11 mouse cellular contexts compared by ENCODE assay signal in the genomic region with DNA sequence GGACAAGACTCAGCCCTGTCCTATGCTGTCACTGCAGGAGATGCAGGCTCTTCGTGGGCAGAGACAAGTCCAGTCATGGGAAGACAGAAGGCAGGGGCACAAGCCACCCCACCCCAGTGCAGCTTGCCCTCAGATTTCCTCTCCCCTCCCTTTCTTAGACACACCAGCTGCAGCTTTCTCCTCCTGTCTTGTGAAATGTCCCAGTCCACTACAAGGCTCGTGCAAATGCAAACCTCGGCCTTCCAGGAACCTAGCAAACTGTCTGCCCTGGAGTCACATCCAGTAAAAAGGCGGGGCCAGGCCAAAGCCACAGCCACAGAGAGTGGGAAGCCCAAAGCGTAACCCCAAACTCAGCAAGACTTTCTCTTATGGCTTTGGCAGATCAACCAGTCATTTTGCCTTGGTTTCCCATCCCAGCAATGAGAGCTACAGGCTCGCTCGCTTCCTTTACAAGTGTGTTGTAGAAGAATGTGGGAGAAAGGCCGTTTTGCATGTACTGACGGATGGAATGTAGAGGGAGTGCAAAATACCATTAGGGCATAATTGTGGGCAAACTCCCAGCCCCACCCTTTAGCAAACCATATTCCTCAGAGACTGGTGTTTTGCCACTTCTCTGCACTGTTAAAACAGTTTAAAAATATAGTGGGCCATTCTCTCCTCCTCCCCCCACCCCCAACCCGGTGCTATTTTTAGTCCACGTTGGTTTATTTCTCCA.
DNase-seq lines count a peak whose midpoint lies in the region; ATAC-seq and TF ChIP-seq lines count a peak whose summit lies in the region.
"Had no signal": no experiment of that assay in that cellular context is flagged by ENCODE, and none has a peak within 500 bp of the region (broad histone marks: within the 10 kb centered on the region; RNA-seq: fewer than 3 reads in every experiment).

No protein-coding gene starts in this region.

- H3K4me2 ChIP-seq in limb, embryonic 14.5 days (replicated peaks; ENCODE audit: low read depth, low read length, severe bottlenecking): no peak overlapping the region
- no peak overlapping the region for H3K4me2 ChIP-seq in neural tube, embryonic 15.5 days
- H3K4me2 ChIP-seq: midbrain, embryonic 15.5 days had no signal

- no peaks in the 10 kb centered on the region for H3K9me3 ChIP-seq in limb, embryonic 14.5 days (ENCODE audit: control insufficient read depth, low read length)
- no peaks in the 10 kb centered on the region for H3K9me3 ChIP-seq in neural tube, embryonic 15.5 days (replicated peaks)
- H3K9me3 ChIP-seq: midbrain, embryonic 15.5 days had no signal

- H3K4me1 ChIP-seq in brown adipose tissue, adult 24 weeks (ENCODE audit: control insufficient read depth, insufficient read depth, insufficient read length, low read length): peaks cover 23% of the 10 kb centered on the region; the same call in 1 of the 2 replicates
- H3K4me1 ChIP-seq in limb, embryonic 14.5 days (ENCODE audit: control insufficient read depth, insufficient read depth, low read length): peaks cover 24% of the 10 kb centered on the region
- H3K4me1 ChIP-seq in neural tube, embryonic 15.5 days: 0 out of 2 replicates have a peak, but pooled peaks cover 3% of the 10 kb centered on the region
- H3K4me1 ChIP-seq: midbrain, embryonic 15.5 days had no signal

- peaks cover 7% of the 10 kb centered on the region; the same call in 1 of the 2 replicates for H3K27me3 ChIP-seq in limb, embryonic 14.5 days (ENCODE audit: control insufficient read depth, insufficient read depth, low read length)
- peaks cover 19% of the 10 kb centered on the region for H3K27me3 ChIP-seq in neural tube, embryonic 15.5 days (replicated peaks)

- no peaks in the 10 kb centered on the region for H3K36me3 ChIP-seq in limb, embryonic 14.5 days (ENCODE audit: control insufficient read depth, insufficient read depth, low read length)
- no peaks in the 10 kb centered on the region for H3K36me3 ChIP-seq in neural tube, embryonic 15.5 days
- H3K36me3 ChIP-seq: midbrain, embryonic 15.5 days had no signal

- DNase-seq in heart, adult 11 months: peak; percentile 95
- no peak for DNase-seq in heart, adult 9 months (ENCODE audit: low spot score in 2 of 2)
- DNase-seq in 3134 (ENCODE audit: extremely low read depth, insufficient read length, low spot score): peak; percentile 51
- no peak for DNase-seq in limb, embryonic 14.5 days (ENCODE audit: low spot score)
- no peak for DNase-seq in adrenal gland, postnatal 4 days (ENCODE audit: low spot score in 2 of 2)
- DNase-seq: adrenal gland, postnatal 10 days; kidney, adult 8-10 months had no signal

- H3K9ac ChIP-seq in limb, embryonic 14.5 days (ENCODE audit: low read depth, low read length, severe bottlenecking): no peak overlapping the region
- H3K9ac ChIP-seq in neural tube, embryonic 15.5 days (replicated peaks): no peak overlapping the region
- H3K9ac ChIP-seq: midbrain, embryonic 15.5 days had no signal

- H3K4me3 ChIP-seq in brown adipose tissue, adult 24 weeks (ENCODE audit: insufficient read depth, low read depth, low read length): no peak overlapping the region
- H3K4me3 ChIP-seq in limb, embryonic 14.5 days (replicated peaks; ENCODE audit: low read length): no peak overlapping the region
- H3K4me3 ChIP-seq in neural tube, embryonic 15.5 days (replicated peaks): no peak overlapping the region
- H3K4me3 ChIP-seq: midbrain, embryonic 15.5 days had no signal

- peak; percentile 35; the same call in 1 of the 2 replicates for ATAC-seq in limb, embryonic 14.5 days (ENCODE audit: low FRiP score, low read depth)
- ATAC-seq in neural tube, embryonic 15.5 days (ENCODE audit: low FRiP score): no peak
- no peak for ATAC-seq in erythroid progenitor cell, adult 5-6 weeks (replicated peaks; ENCODE audit: low FRiP score, poor library complexity, severe bottlenecking)
- ATAC-seq: midbrain, embryonic 15.5 days had no signal

- TF ChIP-seq POLR2A in limb, embryonic 14.5 days (IDR thresholded peaks at IDR 0.05; ENCODE audit: borderline replicate concordance, extremely low read depth, insufficient read depth, insufficient read length): no peak

- WGBS in limb, embryonic 14.5 days: 41% methylated on average over 11 of the region's 11 CpGs
- WGBS in neural tube, embryonic 15.5 days: 66% methylated on average over 11 of the region's 11 CpGs

- 0 out of 2 replicates have a peak overlapping the region, but pooled peaks have one; percentile 32 for H3K27ac ChIP-seq in brown adipose tissue, adult 24 weeks (replicated peaks; ENCODE audit: low read depth, low read length)
- H3K27ac ChIP-seq in limb, embryonic 14.5 days (replicated peaks; ENCODE audit: low read depth, low read length): no peak overlapping the region
- H3K27ac ChIP-seq in neural tube, embryonic 15.5 days (replicated peaks): no peak overlapping the region
- H3K27ac ChIP-seq: midbrain, embryonic 15.5 days had no signal

Comparison
In these comparisons a context has a peak if more than half of its experiments do, and no peak if none do; other contexts are left out.
1. DNase-seq: peak in heart, adult 11 months (single experiment) and 3134 (single experiment); none in heart, adult 9 months (0 of 2), limb, embryonic 14.5 days (single experiment) and adrenal gland, postnatal 4 days (0 of 2).